Mouse (Mus musculus) kidney, embryonic 15.5 days (tissue): ENCODE measurements around the gene Pde3b. TPM values are rescaled to one million over a fixed set of nuclear protein-coding genes. Genes with fewer than 3 reads are reported as not detected.

ENCODE experiments used
- ATAC-seq: fragments of 200-750 bp; cut with Nextera tagmentation; replicated peaks from 2 replicates; pipeline ENCODE4 v1.8.0; 2017; ENCODE audit warnings: moderate TSS enrichment; ENCODE audit not compliant: low FRiP score
- H3K27ac ChIP-seq: fragments of 300-500 bp; sonication (generic); 2 replicates; pipeline ENCODE4 v1.5.1; 2015; ENCODE audit warnings: mild to moderate bottlenecking, inconsistent platforms
- H3K27me3 ChIP-seq: fragments of 300-500 bp; sonication (generic); 2 replicates; pipeline ENCODE4 v1.6.1; 2015; ENCODE audit warnings: inconsistent platforms
- H3K36me3 ChIP-seq: fragments of 300-500 bp; sonication (generic); 2 replicates; pipeline ENCODE4 v1.6.1; 2015; ENCODE audit warnings: inconsistent platforms
- H3K4me1 ChIP-seq: fragments of 300-500 bp; sonication (generic); 2 replicates; pipeline ENCODE4 v1.6.1; 2015; ENCODE audit warnings: inconsistent platforms
- H3K4me2 ChIP-seq: fragments of 300-500 bp; sonication (generic); 2 replicates; pipeline ENCODE4 v1.6.1; 2015; ENCODE audit warnings: moderate library complexity, mild to moderate bottlenecking, inconsistent platforms
- H3K4me3 ChIP-seq: fragments of 300-500 bp; sonication (generic); replicated peaks from 2 replicates; pipeline ENCODE4 v1.5.1; 2015; ENCODE audit warnings: mild to moderate bottlenecking, inconsistent platforms
- H3K9ac ChIP-seq: fragments of 300-500 bp; sonication (generic); 2 replicates; pipeline ENCODE4 v1.6.1; 2015; ENCODE audit warnings: mild to moderate bottlenecking, inconsistent platforms
- H3K9me3 ChIP-seq: fragments of 300-500 bp; sonication (generic); replicated peaks from 2 replicates; pipeline ENCODE4 v1.6.1; 2016; ENCODE audit warnings: inconsistent platforms
- WGBS: fragments of 180-500 bp; shearing (Covaris S2); methylation state at CpG from one replicate; pipeline ENCODE4 v1.1.7; 2015; ENCODE audit warnings: mixed read lengths; 5-methylcytosine and 5-hydroxymethylcytosine counted together
- polyA plus RNA-seq: library from polyadenylated mRNA; unstranded; fragments of >200 nt; fragmentation: Nextera tagmentation; extraction: Ambion mirVana; gene quantifications from 2 replicates; pipeline ENCODE4 v1.2.1, GENCODE M21; 2015

The Pde3b gene
- polyA plus RNA-seq, 1 experiment from 2014 or later, result 5.0 TPM

GRCm38 (mm10) chr7:114452876-114453275, 37.8 kb downstream of the Pde3b start:
- Histone ChIP-seq H3K9me3 (no peaks in the 10 kb centered on the region), H3K27ac (no peak overlapping the region), H3K27me3 (no peaks in the 10 kb centered on the region), H3K36me3 (no peaks in the 10 kb centered on the region), H3K4me2 (no peak overlapping the region), H3K4me1 (no peaks in the 10 kb centered on the region), H3K4me3 (no peak overlapping the region), H3K9ac (no peak overlapping the region)
- ATAC-seq, result no peak
- 66% methylated on average over 3 of the region's 3 CpGs for WGBS

- ATAC-seq, result no peak
- no peaks in the 10 kb centered on the region for H3K36me3 ChIP-seq
- no peaks in the 10 kb centered on the region for H3K27me3 ChIP-seq
- H3K4me3 ChIP-seq, result no peak overlapping the region
- WGBS, result 82% methylated on average over 5 of the region's 5 CpGs
- H3K27ac ChIP-seq, result no peak overlapping the region
- no peaks in the 10 kb centered on the region for H3K9me3 ChIP-seq
- H3K4me1 ChIP-seq, result no peaks in the 10 kb centered on the region
- no peak overlapping the region for H3K4me2 ChIP-seq
- H3K9ac ChIP-seq, result no peak overlapping the region
Observed at GRCm38 (mm10) chr7:114453300-114453990, 38.4 kb downstream of the Pde3b start.

- H3K4me1 ChIP-seq, result no peaks in the 10 kb centered on the region
- H3K9me3 ChIP-seq, result no peaks in the 10 kb centered on the region
- H3K4me2 ChIP-seq, result no peak overlapping the region
- H3K36me3 ChIP-seq, result no peaks in the 10 kb centered on the region
- WGBS, result 69% methylated on average over 1 of the region's 1 CpGs
- no peak overlapping the region for H3K9ac ChIP-seq
- no peaks in the 10 kb centered on the region for H3K27me3 ChIP-seq
- no peak overlapping the region for H3K27ac ChIP-seq
- no peak overlapping the region for H3K4me3 ChIP-seq
- no peak for ATAC-seq
Observed at GRCm38 (mm10) chr7:114454858-114455257, 39.8 kb downstream of the Pde3b start.

- Histone ChIP-seq H3K27me3 (no peaks in the 10 kb centered on the region), H3K36me3 (no peaks in the 10 kb centered on the region), H3K4me1 (no peaks in the 10 kb centered on the region), H3K4me3 (no peak overlapping the region), H3K9ac (no peak overlapping the region), H3K27ac (no peak overlapping the region), H3K9me3 (no peaks in the 10 kb centered on the region), H3K4me2 (no peak overlapping the region)
- WGBS, result 62% methylated on average over 4 of the region's 4 CpGs
- ATAC-seq, result no peak
Observed at GRCm38 (mm10) chr7:114456904-114457303, 41.8 kb downstream of the Pde3b start.

GRCm38 (mm10) chr7:114459909-114460308, 44.8 kb downstream of the Pde3b start:
- H3K4me2 ChIP-seq, result no peak overlapping the region
- H3K4me1 ChIP-seq, result no peaks in the 10 kb centered on the region
- WGBS, result 35% methylated on average over 1 of the region's 1 CpGs
- no peak overlapping the region for H3K27ac ChIP-seq
- no peaks in the 10 kb centered on the region for H3K36me3 ChIP-seq
- no peak overlapping the region for H3K9ac ChIP-seq
- H3K4me3 ChIP-seq, result no peak overlapping the region
- ATAC-seq, result no peak
- no peaks in the 10 kb centered on the region for H3K9me3 ChIP-seq
- no peaks in the 10 kb centered on the region for H3K27me3 ChIP-seq

- H3K27me3 ChIP-seq, result no peaks in the 10 kb centered on the region
- H3K9me3 ChIP-seq, result no peaks in the 10 kb centered on the region
- no peak for ATAC-seq
- no peak overlapping the region for H3K9ac ChIP-seq
- WGBS, result 71% methylated on average over 2 of the region's 2 CpGs
- H3K4me2 ChIP-seq, result no peak overlapping the region
- H3K36me3 ChIP-seq, result no peaks in the 10 kb centered on the region
- H3K4me3 ChIP-seq, result no peak overlapping the region
- H3K4me1 ChIP-seq, result no peaks in the 10 kb centered on the region
- no peak overlapping the region for H3K27ac ChIP-seq
Observed at GRCm38 (mm10) chr7:114461727-114462126, 46.6 kb downstream of the Pde3b start.

DNA sequence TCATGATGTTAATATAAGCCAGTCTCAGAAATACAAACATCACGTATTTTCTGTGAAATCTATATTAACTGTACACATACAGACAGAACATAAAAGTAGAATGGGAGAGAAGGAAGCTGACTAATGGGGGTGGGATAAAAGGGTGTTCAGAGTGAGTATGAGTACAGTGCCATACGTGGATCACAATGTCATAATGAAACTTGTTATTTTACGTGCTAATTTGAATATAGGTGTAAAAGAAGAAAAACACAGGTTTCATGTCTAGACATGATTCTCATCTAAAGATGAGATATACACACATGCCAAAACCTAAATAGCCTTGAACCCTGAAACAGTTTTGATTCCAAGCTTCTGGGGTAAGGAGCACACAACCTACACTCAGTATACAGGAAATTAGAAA, 51.3 kb downstream of the Pde3b start:
- Histone ChIP-seq H3K4me2 (no peak overlapping the region), H3K27me3 (no peaks in the 10 kb centered on the region), H3K9me3 (no peaks in the 10 kb centered on the region), H3K27ac (no peak overlapping the region), H3K36me3 (no peaks in the 10 kb centered on the region), H3K4me3 (no peak overlapping the region), H3K4me1 (no peaks in the 10 kb centered on the region), H3K9ac (no peak overlapping the region)
- 91% methylated on average over 3 of the region's 3 CpGs for WGBS
- ATAC-seq, result no peak

DNA sequence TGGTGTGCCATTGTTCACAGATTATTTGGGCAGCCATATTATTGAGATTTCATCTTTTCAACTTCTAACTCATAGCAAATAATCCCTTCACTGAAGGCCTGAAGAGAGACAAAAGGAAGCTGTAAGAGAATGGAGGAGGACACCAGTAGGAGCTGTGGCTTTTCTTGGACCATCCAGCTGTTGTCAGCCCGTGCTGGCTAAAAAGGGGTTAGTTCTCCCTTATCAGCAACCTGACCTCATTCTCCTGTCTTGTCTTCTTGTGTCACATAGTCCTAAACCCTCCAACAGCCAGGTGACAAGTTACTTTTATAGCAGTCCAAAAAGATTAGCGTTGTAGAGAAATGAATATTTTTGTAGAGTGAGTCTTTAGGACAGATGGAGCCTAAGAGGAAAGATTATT, 57.4 kb downstream of the Pde3b start:
- Histone ChIP-seq H3K9me3 (no peaks in the 10 kb centered on the region), H3K27ac (no peak overlapping the region), H3K36me3 (no peaks in the 10 kb centered on the region), H3K4me1 (no peaks in the 10 kb centered on the region), H3K9ac (no peak overlapping the region), H3K27me3 (no peaks in the 10 kb centered on the region), H3K4me3 (no peak overlapping the region), H3K4me2 (no peak overlapping the region)
- no peak for ATAC-seq
- WGBS, result 61% methylated on average over 2 of the region's 2 CpGs

DNA sequence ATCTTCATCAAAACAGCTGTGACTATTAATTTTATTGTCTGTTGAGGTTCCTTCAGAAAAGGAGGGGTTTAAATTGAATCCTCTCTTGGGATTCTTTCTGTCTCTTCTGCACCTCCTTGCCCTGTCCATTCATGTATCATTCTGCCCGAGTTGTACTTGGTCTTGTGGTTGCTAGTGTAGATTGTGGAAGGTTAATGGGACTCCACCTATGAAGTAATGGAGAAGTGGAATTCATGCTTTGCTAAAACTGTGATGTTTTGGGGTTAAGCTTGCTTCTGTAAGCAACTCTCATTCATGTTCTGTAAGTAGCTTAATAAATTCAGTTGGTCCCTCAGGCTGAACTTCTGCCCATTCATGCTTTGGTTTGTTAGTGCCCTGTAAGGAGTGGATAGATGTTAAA, 59.8 kb downstream of the Pde3b start:
- no peak overlapping the region for H3K4me3 ChIP-seq
- H3K9me3 ChIP-seq, result no peaks in the 10 kb centered on the region
- H3K4me2 ChIP-seq, result no peak overlapping the region
- no peaks in the 10 kb centered on the region for H3K4me1 ChIP-seq
- no peak overlapping the region for H3K27ac ChIP-seq
- no peak overlapping the region for H3K9ac ChIP-seq
- WGBS, result 93% methylated on average over 1 of the region's 1 CpGs
- no peak for ATAC-seq
- H3K27me3 ChIP-seq, result no peaks in the 10 kb centered on the region
- H3K36me3 ChIP-seq, result no peaks in the 10 kb centered on the region

- no peak for ATAC-seq
- no peaks in the 10 kb centered on the region for H3K36me3 ChIP-seq
- WGBS, result 84% methylated on average over 2 of the region's 2 CpGs
- no peaks in the 10 kb centered on the region for H3K27me3 ChIP-seq
- no peaks in the 10 kb centered on the region for H3K9me3 ChIP-seq
- H3K27ac ChIP-seq, result no peak overlapping the region
- no peak overlapping the region for H3K4me2 ChIP-seq
- H3K4me3 ChIP-seq, result no peak overlapping the region
- no peak overlapping the region for H3K9ac ChIP-seq
- no peaks in the 10 kb centered on the region for H3K4me1 ChIP-seq
Observed at GRCm38 (mm10) chr7:114477884-114478283, 62.8 kb downstream of the Pde3b start.

DNA sequence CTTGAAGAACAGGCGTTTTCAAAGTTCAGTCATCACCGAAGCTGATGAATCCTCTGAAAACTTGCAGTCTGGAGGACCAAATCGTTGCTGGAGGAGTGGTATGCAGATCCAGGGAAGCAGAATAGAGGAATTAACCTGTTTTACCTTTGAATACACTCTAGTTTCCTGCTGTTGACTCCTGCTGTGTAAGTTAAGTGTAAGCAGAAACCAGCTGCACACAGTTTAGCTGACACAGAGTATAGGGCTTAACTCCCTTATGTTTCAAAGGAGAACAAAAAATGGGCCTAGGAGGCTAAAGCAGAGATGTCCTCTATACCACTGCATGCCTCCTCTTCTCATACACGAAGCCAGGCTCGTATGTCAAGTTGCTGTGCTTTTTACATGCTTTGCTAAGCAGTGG, 63.8 kb downstream of the Pde3b start:
- Histone ChIP-seq H3K9me3 (no peaks in the 10 kb centered on the region), H3K4me1 (no peaks in the 10 kb centered on the region), H3K36me3 (no peaks in the 10 kb centered on the region), H3K4me3 (no peak overlapping the region), H3K27ac (no peak overlapping the region), H3K9ac (no peak overlapping the region), H3K27me3 (no peaks in the 10 kb centered on the region), H3K4me2 (no peak overlapping the region)
- no peak for ATAC-seq
- WGBS, result 40% methylated on average over 5 of the region's 5 CpGs

GRCm38 (mm10) chr7:114479779-114480178, 64.7 kb downstream of the Pde3b start:
- H3K9ac ChIP-seq, result no peak overlapping the region
- 75% methylated on average over 4 of the region's 4 CpGs for WGBS
- ATAC-seq, result no peak
- H3K27me3 ChIP-seq, result no peaks in the 10 kb centered on the region
- H3K9me3 ChIP-seq, result no peaks in the 10 kb centered on the region
- no peaks in the 10 kb centered on the region for H3K4me1 ChIP-seq
- H3K4me3 ChIP-seq, result no peak overlapping the region
- H3K4me2 ChIP-seq, result no peak overlapping the region
- H3K36me3 ChIP-seq, result no peaks in the 10 kb centered on the region
- no peak overlapping the region for H3K27ac ChIP-seq
